Mouse (Mus musculus) liver, postnatal 0 days (tissue): ENCODE measurements at regions not wholly inside any gene's neighbourhood (a gene's known extent, or its start where the extent isn't known, plus 50 kb on each side); places are given as distances from the start of the nearest gene placed in this dataset.

Experiments
- ATAC-seq: fragments of 200-750 bp; cut with Nextera tagmentation; 2 replicates; pipeline ENCODE4 v1.8.0; 2017; ENCODE audit warnings: mild to moderate bottlenecking, moderate library complexity
- DNase-seq: peaks from one replicate; pipeline ENCODE4 v3.0.0-alpha.2; 2016
- H3K27ac ChIP-seq: fragments of 300-500 bp; sonication (generic); 2 replicates; pipeline ENCODE4 v1.5.1; 2014; ENCODE audit warnings: antibody characterized with exemption, moderate library complexity, mild to moderate bottlenecking, low read depth
- H3K27me3 ChIP-seq: fragments of 300-500 bp; sonication (generic); 2 replicates; pipeline ENCODE4 v1.6.1; 2014; ENCODE audit warnings: low read length, control low read depth, mixed read lengths; ENCODE audit not compliant: insufficient read depth
- H3K36me3 ChIP-seq: fragments of 300-500 bp; sonication (generic); replicated peaks from 2 replicates; pipeline ENCODE4 v1.6.1; 2014; ENCODE audit warnings: mild to moderate bottlenecking, control low read depth, low read length, moderate library complexity, mixed read lengths; ENCODE audit not compliant: insufficient read depth
- H3K4me1 ChIP-seq: fragments of 300-500 bp; sonication (generic); 2 replicates; pipeline ENCODE4 v1.6.1; 2014; ENCODE audit warnings: antibody characterized with exemption, mild to moderate bottlenecking, control low read depth; ENCODE audit not compliant: insufficient read depth
- H3K4me2 ChIP-seq: fragments of 300-500 bp; sonication (generic); 2 replicates; pipeline ENCODE4 v1.6.1; 2014; ENCODE audit warnings: low read depth, mild to moderate bottlenecking, low read length, moderate library complexity, mixed read lengths
- H3K4me3 ChIP-seq: fragments of 300-500 bp; sonication (generic); 2 replicates; pipeline ENCODE4 v1.5.1; 2014; ENCODE audit warnings: low read depth, low read length
- H3K9ac ChIP-seq: fragments of 300-500 bp; sonication (generic); replicated peaks from 2 replicates; pipeline ENCODE4 v1.6.1; 2014; ENCODE audit warnings: mild to moderate bottlenecking, moderate library complexity
- H3K9me3 ChIP-seq: fragments of 300-500 bp; sonication (generic); 2 replicates; pipeline ENCODE4 v1.6.1; 2016; ENCODE audit warnings: mild to moderate bottlenecking, control low read depth, low read length, mixed read lengths
- CTCF ChIP-seq: sonication (generic); IDR thresholded peaks from 2 replicates; pipeline ENCODE4 v1.5.1; 2016; ENCODE audit warnings: antibody characterized with exemption, low read depth
- EP300 ChIP-seq: IDR thresholded peaks from 2 replicates; pipeline ENCODE4 v1.6.1; 2016; ENCODE audit warnings: antibody characterized with exemption, low read depth, mild to moderate bottlenecking
- WGBS: fragments of 180-500 bp; shearing (Covaris S2); extraction: QIAGEN DNeasy Blood & Tissue Kit; methylation state at CpG from one replicate; pipeline ENCODE4 v1.1.7; 2014; ENCODE audit not compliant: insufficient replicate concordance; 5-methylcytosine and 5-hydroxymethylcytosine counted together

DNA sequence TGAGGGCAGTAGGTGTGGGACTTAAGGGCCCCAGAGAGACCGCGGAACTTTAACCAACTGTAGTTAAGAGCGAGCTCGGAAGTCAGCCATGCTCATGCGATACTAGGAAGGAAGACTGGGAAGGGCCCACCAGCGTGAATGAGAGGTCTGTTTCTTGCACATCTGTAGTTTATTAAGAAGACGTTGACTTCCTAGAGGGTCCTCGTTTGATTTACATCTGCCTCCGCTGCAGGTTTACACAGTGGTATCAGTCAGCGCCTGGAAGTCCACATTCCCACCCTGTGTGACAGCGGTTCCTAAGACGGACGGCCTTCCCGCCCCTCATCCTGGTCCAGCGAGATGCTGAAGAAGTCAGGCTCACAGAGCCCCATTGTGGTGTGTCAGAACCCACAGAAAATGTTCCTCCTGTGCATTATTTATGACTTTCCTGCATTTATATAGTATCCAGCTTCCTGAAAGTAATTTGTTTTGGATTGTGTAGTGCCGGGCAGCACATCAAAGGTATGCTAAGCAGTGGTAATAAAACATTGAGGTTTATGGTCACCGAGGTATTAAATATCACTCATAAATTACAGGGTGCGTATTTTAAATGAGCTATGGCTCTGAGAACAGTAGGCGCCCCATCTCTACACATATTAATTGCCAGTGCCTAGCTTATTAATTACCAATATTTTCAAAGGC is 136.9 kb upstream of the Rpl34 start:
- Histone ChIP-seq H3K4me3 (no peak overlapping the region), H3K27ac (no peak overlapping the region), H3K4me2 (no peak overlapping the region), H3K9ac (no peak overlapping the region), H3K36me3 (no peaks in the 10 kb centered on the region), H3K9me3 (no peaks in the 10 kb centered on the region), H3K4me1 (no peaks in the 10 kb centered on the region), H3K27me3 (no peaks in the 10 kb centered on the region)
- no peak for ATAC-seq
- DNase-seq, result no peak
- TF ChIP-seq CTCF (no peak), EP300 (no peak)
- WGBS, result 71% methylated on average over 19 of the region's 19 CpGs

- Histone ChIP-seq H3K9ac (no peak overlapping the region), H3K36me3 (no peaks in the 10 kb centered on the region), H3K4me3 (no peak overlapping the region), H3K9me3 (no peaks in the 10 kb centered on the region), H3K27ac (no peak overlapping the region), H3K4me2 (no peak overlapping the region), H3K4me1 (no peaks in the 10 kb centered on the region), H3K27me3 (no peaks in the 10 kb centered on the region)
- TF ChIP-seq CTCF (peak; percentile 32; the same call in 1 of the 2 replicates), EP300 (no peak)
- ATAC-seq, result no peak
- no peak for DNase-seq
- WGBS, result 47% methylated on average over 1 of the region's 1 CpGs
Measured at GRCm38 (mm10) chr3:130864783-130865182, 134.6 kb upstream of the Rpl34 start.

- Histone ChIP-seq H3K9ac (no peak overlapping the region), H3K9me3 (no peaks in the 10 kb centered on the region), H3K4me2 (no peak overlapping the region), H3K36me3 (no peaks in the 10 kb centered on the region), H3K27ac (no peak overlapping the region), H3K27me3 (no peaks in the 10 kb centered on the region), H3K4me3 (no peak overlapping the region), H3K4me1 (no peaks in the 10 kb centered on the region)
- ATAC-seq (no peak), DNase-seq (no peak)
- TF ChIP-seq EP300 (no peak), CTCF (no peak)
- 75% methylated on average over 5 of the region's 5 CpGs for WGBS
Measured at GRCm38 (mm10) chr3:130863376-130863775, 133.2 kb upstream of the Rpl34 start.

GRCm38 (mm10) chr3:130860315-130860714 is 130.1 kb upstream of the Rpl34 start:
- Histone ChIP-seq H3K27ac (no peak overlapping the region), H3K4me3 (no peak overlapping the region), H3K9ac (no peak overlapping the region), H3K4me1 (no peaks in the 10 kb centered on the region), H3K36me3 (no peaks in the 10 kb centered on the region), H3K9me3 (no peaks in the 10 kb centered on the region), H3K27me3 (no peaks in the 10 kb centered on the region), H3K4me2 (no peak overlapping the region)
- 81% methylated on average over 5 of the region's 5 CpGs for WGBS
- ATAC-seq, result no peak
- TF ChIP-seq EP300 (no peak), CTCF (no peak)
- DNase-seq, result no peak

DNA sequence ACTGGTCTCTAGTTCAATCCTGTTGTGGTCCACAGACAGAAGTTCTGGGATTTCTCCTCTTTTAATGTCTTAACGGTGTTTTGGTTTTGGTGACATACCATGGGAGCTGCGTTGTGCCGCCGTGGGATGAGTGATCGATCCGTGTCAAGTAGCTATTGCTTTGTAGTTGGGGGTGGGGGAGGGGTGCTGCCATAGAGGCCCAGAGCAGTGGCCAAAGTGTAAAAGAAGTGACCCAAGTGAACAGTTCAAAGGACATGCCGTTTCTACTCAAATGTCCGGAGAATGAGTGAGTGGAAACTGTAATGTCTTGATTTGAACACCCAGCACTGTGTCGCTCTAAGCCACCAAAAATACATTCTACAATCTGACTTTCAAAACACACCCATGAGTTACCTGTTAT is 123.7 kb upstream of the Rpl34 start:
- DNase-seq, result peak; percentile 41

GRCm38 (mm10) chr3:130850766-130851308 is 120.6 kb upstream of the Rpl34 start:
- Histone ChIP-seq H3K36me3 (no peaks in the 10 kb centered on the region), H3K9me3 (no peaks in the 10 kb centered on the region), H3K27ac (no peak overlapping the region), H3K4me1 (no peaks in the 10 kb centered on the region), H3K27me3 (no peaks in the 10 kb centered on the region), H3K9ac (no peak overlapping the region), H3K4me3 (no peak overlapping the region), H3K4me2 (no peak overlapping the region)
- 56% methylated on average over 5 of the region's 5 CpGs for WGBS
- TF ChIP-seq CTCF (no peak), EP300 (no peak)
- ATAC-seq, result no peak
- DNase-seq, result no peak

More for the DNA sequence above, 123.7 kb upstream of the Rpl34 start:
- Histone ChIP-seq H3K4me2 (peak overlapping the region; percentile 13; the same call in 1 of the 2 replicates), H3K4me1 (no peaks in the 10 kb centered on the region), H3K27ac (no peak overlapping the region), H3K9ac (no peak overlapping the region), H3K9me3 (no peaks in the 10 kb centered on the region), H3K36me3 (no peaks in the 10 kb centered on the region), H3K27me3 (no peaks in the 10 kb centered on the region), H3K4me3 (no peak overlapping the region)
- TF ChIP-seq CTCF (no peak), EP300 (no peak)
- 67% methylated on average over 9 of the region's 9 CpGs for whole genome bisulfite sequencing
- peak; percentile 72 for ATAC-seq
